Mouse (Mus musculus) heart, adult 11 months (tissue): ENCODE data around the gene Acan.
A peak's percentile ranks its signal among the peaks of the same experiment; 100 is the strongest.

Source experiments
- DNase-seq: peaks from one replicate; pipeline ENCODE4 v3.0.0; 2022

Gene Acan

GRCm38 (mm10) chr7:79053383-79053889 lies at the start of gene Acan:
TSS of gene Acan (plus strand) at chr7:79053483.
- no peak for DNase-seq

GRCm38 (mm10) chr7:79021293-79021905 lies 31.9 kb upstream of the Acan start:
- peak; percentile 79 for DNase-seq

- DNase-seq, result peak; percentile 8
Measured at GRCm38 (mm10) chr7:79029138-79029537, 24.1 kb upstream of the Acan start.

- DNase-seq, result no peak
Measured at GRCm38 (mm10) chr7:79033745-79034144, 19.5 kb upstream of the Acan start.

GRCm38 (mm10) chr7:79034521-79034920 lies 18.8 kb upstream of the Acan start:
- DNase-seq, result peak; percentile 45

GRCm38 (mm10) chr7:79052081-79052480 lies 1.2 kb upstream of the Acan start:
- DNase-seq, result no peak

- no peak for DNase-seq
Measured at GRCm38 (mm10) chr7:79052521-79053382, 531 bp upstream of the Acan start.

- DNase-seq, result no peak
Measured at GRCm38 (mm10) chr7:79054111-79054510, 828 bp downstream of the Acan start.

GRCm38 (mm10) chr7:79058546-79058945 lies 5.3 kb downstream of the Acan start:
- DNase-seq, result no peak

GRCm38 (mm10) chr7:79067466-79067865 lies 14.2 kb downstream of the Acan start:
- no peak for DNase-seq

- DNase-seq, result peak; percentile 95
Measured at GRCm38 (mm10) chr7:79068231-79068630, 14.9 kb downstream of the Acan start.

- DNase-seq, result no peak
Measured at GRCm38 (mm10) chr7:79079212-79079611, 25.9 kb downstream of the Acan start.

GRCm38 (mm10) chr7:79080572-79081399 lies 27.5 kb downstream of the Acan start:
- DNase-seq, result peak; percentile 92

- no peak for DNase-seq
Measured at GRCm38 (mm10) chr7:79089111-79089510, 35.8 kb downstream of the Acan start.

- no peak for DNase-seq
Measured at GRCm38 (mm10) chr7:79096492-79096891, 43.2 kb downstream of the Acan start.

- DNase-seq, result no peak
Measured at GRCm38 (mm10) chr7:79113848-79114247, 60.6 kb downstream of the Acan start.

GRCm38 (mm10) chr7:79123465-79123864 lies 70.2 kb downstream of the Acan start:
- DNase-seq, result no peak

- DNase-seq, result no peak
Measured at GRCm38 (mm10) chr7:79129883-79130282, 76.6 kb downstream of the Acan start.

GRCm38 (mm10) chr7:79130385-79130784 lies 77.1 kb downstream of the Acan start:
- DNase-seq, result no peak

GRCm38 (mm10) chr7:79130843-79131444 lies 77.7 kb downstream of the Acan start, which contains the start of gene Hapln3:
TSS of gene Hapln3 (minus strand) at chr7:79131018.
- DNase-seq, result peak; percentile 94

GRCm38 (mm10) chr7:79133391-79133790 lies 80.1 kb downstream of the Acan start:
- DNase-seq, result no peak

GRCm38 (mm10) chr7:79139328-79139824 lies 86.1 kb downstream of the Acan start:
- no peak for DNase-seq
